Mouse (Mus musculus): ENCODE data around the gene Pole.

Pole gene

GRCm38 (mm10) chr5:110344524-110344923 lies 58.4 kb downstream of the Pole start, which contains the start of gene Lrcol1:
TSS of gene Lrcol1 (plus strand) at chr5:110344730.
- DNase-seq (ENCODE audit: low read depth, low spot score), result no peak

GRCm38 (mm10) chr5:110345553-110345952 lies 59.4 kb downstream of the Pole start:
- no peak for DNase-seq (ENCODE audit: low read depth, low spot score)

- DNase-seq (ENCODE audit: low read depth, low spot score), result no peak
Measured at GRCm38 (mm10) chr5:110347006-110347405, 60.9 kb downstream of the Pole start.

- peak; percentile 27 for DNase-seq (ENCODE audit: low read depth, low spot score)
Measured at GRCm38 (mm10) chr5:110354716-110355115, 68.6 kb downstream of the Pole start.

- peak; percentile 80 for DNase-seq (ENCODE audit: low read depth, low spot score)
Measured at GRCm38 (mm10) chr5:110357531-110358179, 71.5 kb downstream of the Pole start.

- no peak for DNase-seq (ENCODE audit: low read depth, low spot score)
Measured at GRCm38 (mm10) chr5:110361465-110361864, 75.4 kb downstream of the Pole start.

GRCm38 (mm10) chr5:110362813-110363178 lies 76.7 kb downstream of the Pole start:
- DNase-seq (ENCODE audit: low read depth, low spot score), result no peak

- DNase-seq (ENCODE audit: low read depth, low spot score), result peak; percentile 71
Measured at GRCm38 (mm10) chr5:110363179-110363821, 77.2 kb downstream of the Pole start.

- DNase-seq (ENCODE audit: low read depth, low spot score), result no peak
Measured at GRCm38 (mm10) chr5:110363822-110364545, 77.9 kb downstream of the Pole start.

- peak; percentile 55 for DNase-seq (ENCODE audit: low read depth, low spot score)
Measured at GRCm38 (mm10) chr5:110376802-110377433, 90.8 kb downstream of the Pole start.

- no peak for DNase-seq (ENCODE audit: low read depth, low spot score)
Measured at GRCm38 (mm10) chr5:110378181-110378583, 92.1 kb downstream of the Pole start.

GRCm38 (mm10) chr5:110379086-110379485 lies 93.0 kb downstream of the Pole start:
- DNase-seq (ENCODE audit: low read depth, low spot score), result no peak

GRCm38 (mm10) chr5:110379823-110380222 lies 93.7 kb downstream of the Pole start:
- no peak for DNase-seq (ENCODE audit: low read depth, low spot score)

GRCm38 (mm10) chr5:110384491-110384890 lies 98.4 kb downstream of the Pole start:
- no peak for DNase-seq (ENCODE audit: low read depth, low spot score)

GRCm38 (mm10) chr5:110385263-110385662 lies 99.2 kb downstream of the Pole start:
- no peak for DNase-seq (ENCODE audit: low read depth, low spot score)

GRCm38 (mm10) chr5:110386371-110387330 lies 100.5 kb downstream of the Pole start:
- peak; percentile 32 for DNase-seq (ENCODE audit: low read depth, low spot score)
